Mouse (Mus musculus) cerebellum, postnatal 4 days (tissue): Measurements from ENCODE around the gene Synj2.
A peak's percentile ranks its signal among the peaks of the same experiment; 100 is the strongest.

Source experiments
- DNase-seq, 2 experiments: peaks; one replicate each; pipeline ENCODE4 v3.0.0; 2022; ENCODE audit warnings: low spot score in 2 of 2, mixed read lengths in 1 of 2

Synj2 gene

DNA sequence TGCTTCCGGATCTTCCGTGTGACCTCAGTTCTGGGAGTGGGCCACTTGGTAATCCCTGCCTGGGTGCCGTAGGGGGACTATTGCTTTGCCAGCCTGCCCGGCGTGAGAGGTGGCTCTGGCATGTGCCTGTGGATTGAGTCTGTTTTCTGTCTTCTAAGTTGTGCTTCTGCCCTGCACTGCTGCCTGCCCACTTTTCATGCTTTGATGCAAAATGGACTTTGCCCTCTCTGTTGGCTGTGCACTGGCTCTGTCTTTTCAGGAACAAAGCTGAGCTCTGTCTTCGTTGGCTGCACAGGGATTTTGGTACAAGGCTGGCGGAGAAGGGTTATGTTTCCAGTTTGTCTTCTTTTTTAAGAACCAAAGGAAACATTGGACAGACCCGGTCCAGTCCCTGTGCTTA lies 95.4 kb downstream of the Synj2 start:
- DNase-seq, result no peak

DNA sequence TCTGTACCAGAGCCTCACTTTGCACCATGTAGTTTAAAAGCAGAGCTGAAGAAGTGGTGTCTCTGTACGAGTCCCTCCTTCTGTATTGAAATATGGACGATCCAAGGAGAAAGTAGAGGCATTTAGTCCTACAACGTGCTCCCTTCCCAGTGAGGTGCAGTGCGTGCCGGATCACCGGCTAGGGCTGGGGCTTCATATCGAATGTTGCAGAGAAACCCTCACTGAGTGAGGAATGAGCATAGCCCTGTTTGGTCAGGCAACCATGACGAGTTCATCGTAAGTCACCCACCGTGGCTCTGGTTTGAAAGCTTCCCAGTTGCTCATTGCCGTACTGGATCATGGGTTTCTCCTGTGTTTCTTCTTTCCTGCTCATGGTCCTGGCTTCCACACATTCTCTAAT lies 95.8 kb downstream of the Synj2 start:
- DNase-seq, result no peak

- DNase-seq, result no peak
These were observed 96.4 kb downstream of the Synj2 start for GRCm38 (mm10) chr17:6037507-6037906.

GRCm38 (mm10) chr17:6052801-6053200 lies 111.7 kb downstream of the Synj2 start:
- DNase-seq, result no peak

- peak in 1 of 2 experiments; percentile 44 for DNase-seq
These were observed 113.9 kb downstream of the Synj2 start for GRCm38 (mm10) chr17:6054934-6055355.

DNA sequence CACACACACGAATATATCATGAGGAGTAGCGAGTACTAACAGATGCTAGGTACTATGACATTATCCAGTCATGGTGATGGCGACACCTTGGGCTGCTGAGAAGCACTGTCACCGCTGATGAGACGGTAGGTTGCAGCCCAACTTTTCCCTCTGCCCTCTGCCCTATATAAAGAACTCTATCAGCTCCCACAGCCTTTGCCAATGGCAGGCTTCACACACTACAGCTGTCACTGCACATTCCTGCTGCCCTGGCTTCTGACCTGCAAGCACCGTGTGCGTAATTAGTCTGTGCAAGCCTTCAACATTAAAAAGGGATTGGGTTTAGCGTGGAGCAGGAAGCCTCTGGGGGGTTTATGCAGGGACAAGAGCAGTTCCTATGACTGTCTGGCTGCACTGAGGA lies 121.7 kb downstream of the Synj2 start:
- DNase-seq, result no peak

- no peak for DNase-seq
These were observed 122.5 kb downstream of the Synj2 start for GRCm38 (mm10) chr17:6063532-6063931.

DNA sequence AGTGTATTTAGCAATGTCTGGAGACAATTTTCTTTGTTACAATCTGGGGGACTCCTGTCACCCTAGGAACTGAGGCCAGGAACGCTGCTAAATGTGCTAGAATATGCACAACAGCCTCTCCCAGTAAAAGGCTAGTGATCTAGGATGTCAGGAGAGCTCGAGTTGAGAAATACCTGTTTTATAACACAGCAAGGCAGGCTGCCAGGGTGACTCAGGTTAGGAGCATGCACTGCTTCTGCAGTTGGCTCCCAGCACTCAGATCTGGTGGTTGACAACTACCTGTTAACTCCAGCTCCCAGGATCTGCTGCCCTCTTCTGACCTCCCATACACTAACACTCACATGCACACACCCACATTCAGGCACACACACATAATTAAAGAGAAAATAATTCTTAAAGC lies 124.9 kb downstream of the Synj2 start:
- no peak for DNase-seq

DNA sequence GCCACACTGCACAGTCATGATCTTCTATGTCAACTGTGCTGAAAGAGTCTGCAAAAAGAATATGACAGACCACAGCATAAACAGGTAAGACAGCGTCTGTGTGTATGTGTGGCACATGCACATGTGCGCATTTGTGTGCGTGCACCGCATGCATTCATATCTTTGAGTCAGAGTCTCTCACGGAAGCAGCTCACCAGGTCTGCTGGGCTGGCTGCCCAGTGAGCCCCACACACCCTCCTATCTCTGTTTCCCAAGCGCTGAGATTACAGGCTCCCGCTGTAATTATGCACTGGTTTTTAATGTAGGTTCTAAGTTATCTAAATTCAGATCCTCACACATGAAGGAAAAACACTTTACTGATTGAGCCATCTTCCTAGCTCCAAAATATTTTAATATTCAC lies 126.5 kb downstream of the Synj2 start:
- no peak for DNase-seq

DNA sequence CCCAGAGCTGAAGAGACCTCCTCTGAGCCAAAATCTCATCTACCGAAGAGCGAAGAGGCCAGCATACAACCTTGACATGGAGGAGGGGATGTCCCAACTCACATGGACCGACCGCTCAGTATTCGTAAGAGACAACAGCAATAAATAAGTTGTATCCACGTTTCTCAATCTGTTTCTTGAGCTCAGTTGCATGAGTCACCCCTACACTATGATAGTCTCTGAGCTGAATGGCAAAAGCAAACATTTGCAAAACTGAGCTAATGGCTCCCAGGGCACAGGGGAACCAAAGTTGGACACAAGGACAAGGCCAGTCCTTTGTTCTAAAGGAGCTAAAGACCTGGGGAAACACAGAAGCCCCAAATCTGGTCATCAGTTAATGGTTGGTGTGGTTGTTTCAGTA lies 128.8 kb downstream of the Synj2 start:
- DNase-seq, result no peak

DNA sequence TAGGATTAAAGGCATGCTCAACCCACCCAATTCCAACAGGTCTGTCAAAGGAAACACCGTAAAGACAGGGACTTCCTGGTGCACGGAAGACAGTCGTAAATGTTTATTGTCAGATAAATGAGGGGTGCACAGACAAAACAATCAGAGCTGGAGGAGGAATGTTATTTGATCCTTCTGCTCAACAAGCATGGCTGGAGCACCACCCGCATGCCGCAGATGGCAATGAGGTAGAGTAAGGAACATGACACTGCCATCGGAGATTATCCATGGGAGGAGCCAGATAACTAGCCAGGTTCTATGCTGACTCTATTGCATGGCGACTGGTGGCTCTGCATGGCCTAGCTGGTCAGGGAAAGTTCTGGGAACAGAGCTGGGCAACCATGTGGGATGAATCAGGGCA lies 132.3 kb downstream of the Synj2 start:
- no peak for DNase-seq

- peak; percentile 98 for DNase-seq
These were observed 138.4 kb downstream of the Synj2 start, which contains the start of the genes Serac1 and Gtf2h5 for GRCm38 (mm10) chr17:6079287-6080122. Serac1 (minus strand) TSS chr17:6079741. Gtf2h5 (plus strand) TSS chr17:6079786.

DNA sequence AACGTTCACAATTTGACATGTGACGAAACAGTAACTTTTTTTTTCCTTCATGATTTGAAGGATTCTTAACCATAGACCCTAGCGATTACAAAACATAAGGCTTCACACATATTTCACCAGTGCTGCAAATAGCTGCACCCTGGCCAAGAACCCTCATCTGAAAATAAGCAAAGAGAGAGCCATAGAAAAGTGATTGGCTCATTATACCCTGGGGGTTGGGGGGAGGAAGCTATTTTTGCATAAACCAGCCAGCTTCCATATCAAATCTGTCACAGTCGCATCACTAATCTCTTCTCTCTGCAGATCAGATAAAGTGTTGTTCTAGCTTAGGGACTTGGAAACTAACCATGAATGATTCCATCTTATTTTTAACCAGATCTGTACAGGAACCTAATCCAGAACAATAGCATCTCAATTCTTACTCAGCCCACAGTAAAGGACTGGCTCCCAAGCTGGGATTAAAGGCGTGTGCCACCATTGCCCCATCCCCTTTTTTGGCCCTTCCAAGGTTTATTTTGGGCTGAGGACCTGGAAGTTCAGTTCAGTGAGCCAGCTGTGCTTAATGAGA lies 142.3 kb downstream of the Synj2 start:
- no peak for DNase-seq

DNA sequence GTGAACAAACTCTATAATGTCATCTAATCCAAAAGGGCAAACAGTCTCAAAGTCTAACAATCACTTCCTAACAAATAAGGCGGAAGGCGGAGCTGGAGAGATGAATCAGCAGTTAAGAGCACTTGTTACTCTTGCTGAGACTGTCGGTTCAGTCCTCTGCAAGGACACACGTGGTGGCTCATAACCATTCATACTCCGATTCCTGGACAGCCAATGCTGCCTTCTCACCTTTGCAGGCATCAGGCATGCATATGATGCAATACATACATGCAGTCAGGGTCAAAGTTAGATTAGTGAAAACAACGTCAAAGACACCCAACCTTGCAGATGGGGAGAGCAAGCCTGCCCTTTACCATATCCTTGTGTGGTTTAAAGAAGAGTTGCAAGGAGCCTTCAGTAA lies 150.5 kb downstream of the Synj2 start:
- no peak for DNase-seq
